Mouse (Mus musculus): ENCODE measurements around the gene Tnfaip2.

Tnfaip2 gene

DNA sequence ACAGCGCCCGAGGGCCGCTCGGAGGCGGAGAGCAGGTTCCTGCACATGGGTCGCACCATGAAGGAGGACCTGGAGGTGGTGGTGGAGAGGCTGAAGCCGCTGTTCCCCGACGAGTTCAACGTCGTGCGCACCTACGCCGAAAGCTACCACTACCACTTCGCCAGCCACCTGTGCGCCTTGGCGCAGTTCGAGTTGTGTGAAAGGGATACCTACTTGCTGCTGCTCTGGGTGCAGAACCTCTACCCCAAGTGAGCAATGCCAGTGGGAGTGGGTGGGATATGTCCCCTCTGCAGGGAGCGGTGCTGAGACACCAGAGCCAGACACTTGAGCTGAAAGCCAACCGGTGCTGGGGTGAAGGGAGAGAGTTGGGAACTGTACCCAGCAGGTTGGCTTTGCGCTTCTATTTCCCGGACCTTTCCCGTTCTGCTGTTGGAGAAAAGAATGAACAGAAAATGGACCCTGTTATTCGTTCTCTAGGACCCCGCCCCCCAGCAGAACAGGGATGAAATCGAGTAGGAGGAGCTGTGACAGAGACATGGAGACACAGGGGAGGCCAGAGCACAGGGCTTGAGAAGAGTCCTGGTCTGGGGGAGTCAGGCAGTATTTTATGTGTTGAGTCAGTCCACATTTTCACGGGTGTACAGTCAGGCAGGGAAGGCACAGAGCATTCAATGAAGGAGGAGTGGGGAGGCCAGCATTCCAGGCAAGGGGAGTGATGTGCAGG is 3.8 kb downstream of the Tnfaip2 start:
- no peak for DNase-seq (ENCODE audit: low read depth, low spot score)

- DNase-seq (ENCODE audit: low read depth, low spot score) = no peak
Measured at GRCm38 (mm10) chr12:111446745-111447144, 4.5 kb downstream of the Tnfaip2 start.

- no peak for DNase-seq (ENCODE audit: low read depth, low spot score)
Measured at GRCm38 (mm10) chr12:111447350-111447749, 5.1 kb downstream of the Tnfaip2 start.

- DNase-seq (ENCODE audit: low read depth, low spot score) = no peak
Measured at GRCm38 (mm10) chr12:111447898-111448760, 5.9 kb downstream of the Tnfaip2 start.

DNA sequence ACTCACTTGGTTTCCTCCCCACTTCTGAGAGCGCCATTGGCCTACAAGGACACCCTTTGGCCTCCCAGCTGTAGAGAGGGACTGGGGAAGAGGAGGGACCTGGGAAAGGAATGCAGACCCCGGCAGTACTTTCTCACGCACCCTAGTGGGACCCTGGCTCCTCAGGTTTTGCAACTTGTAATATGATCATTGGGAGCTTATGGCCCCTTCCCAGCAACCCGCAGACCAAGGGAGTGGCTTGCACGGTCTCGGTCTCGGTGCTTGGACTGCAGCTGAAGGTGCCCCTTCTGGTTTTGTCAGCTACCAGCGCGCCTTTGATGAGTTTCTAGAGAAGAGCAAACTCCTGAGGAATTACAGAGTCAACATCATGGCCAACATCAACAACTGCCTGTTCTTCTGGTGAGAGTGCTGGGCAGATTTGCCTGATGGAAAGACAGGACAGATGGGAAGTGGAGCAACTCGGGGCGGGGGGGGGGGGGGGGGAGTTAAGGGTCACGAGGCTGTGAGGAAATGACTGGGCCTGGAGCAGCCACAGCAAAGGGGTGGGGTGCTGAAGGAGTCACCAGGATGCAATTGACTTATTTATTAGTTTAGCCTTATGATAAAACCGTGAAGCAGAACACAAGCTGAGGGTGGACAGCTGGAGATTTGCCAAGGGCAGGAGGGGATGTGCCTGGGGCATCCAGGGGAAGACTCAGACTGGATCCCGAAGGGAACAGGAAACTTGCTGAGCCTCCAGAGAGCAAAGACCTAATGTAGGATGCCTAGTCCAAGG is 6.8 kb downstream of the Tnfaip2 start:
- DNase-seq (ENCODE audit: low read depth, low spot score) = no peak

- DNase-seq (ENCODE audit: low read depth, low spot score) = no peak
Measured at GRCm38 (mm10) chr12:111450359-111450758, 8.1 kb downstream of the Tnfaip2 start.

- DNase-seq (ENCODE audit: low read depth, low spot score) = no peak
Measured at GRCm38 (mm10) chr12:111451561-111451960, 9.3 kb downstream of the Tnfaip2 start.

DNA sequence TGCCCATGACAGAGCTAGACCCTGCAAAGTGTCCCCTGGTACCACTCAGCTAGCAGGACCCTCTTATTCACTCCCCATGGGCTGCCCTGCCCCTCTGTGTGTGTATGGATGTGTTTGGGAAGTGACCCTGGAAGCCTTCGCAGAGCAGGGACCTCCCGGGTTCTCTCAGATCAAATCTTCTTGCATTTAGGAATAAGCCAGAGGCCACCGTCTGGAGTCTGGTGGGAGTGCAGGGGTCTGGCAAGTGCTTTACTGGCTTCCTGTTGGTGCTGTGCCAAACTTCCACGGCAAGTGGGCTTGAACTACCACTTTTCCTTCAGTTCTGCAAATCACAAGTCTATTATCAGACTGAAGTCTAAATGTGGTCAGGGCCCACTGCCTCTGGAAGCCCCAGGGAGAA is 11.8 kb downstream of the Tnfaip2 start:
- no peak for DNase-seq (ENCODE audit: low read depth, low spot score)

- no peak for DNase-seq (ENCODE audit: low read depth, low spot score)
Measured at GRCm38 (mm10) chr12:111454543-111455280, 12.4 kb downstream of the Tnfaip2 start.

GRCm38 (mm10) chr12:111455311-111455846 is 13.1 kb downstream of the Tnfaip2 start:
- no peak for DNase-seq (ENCODE audit: low read depth, low spot score)

GRCm38 (mm10) chr12:111455860-111456259 is 13.6 kb downstream of the Tnfaip2 start:
- no peak for DNase-seq (ENCODE audit: low read depth, low spot score)

DNA sequence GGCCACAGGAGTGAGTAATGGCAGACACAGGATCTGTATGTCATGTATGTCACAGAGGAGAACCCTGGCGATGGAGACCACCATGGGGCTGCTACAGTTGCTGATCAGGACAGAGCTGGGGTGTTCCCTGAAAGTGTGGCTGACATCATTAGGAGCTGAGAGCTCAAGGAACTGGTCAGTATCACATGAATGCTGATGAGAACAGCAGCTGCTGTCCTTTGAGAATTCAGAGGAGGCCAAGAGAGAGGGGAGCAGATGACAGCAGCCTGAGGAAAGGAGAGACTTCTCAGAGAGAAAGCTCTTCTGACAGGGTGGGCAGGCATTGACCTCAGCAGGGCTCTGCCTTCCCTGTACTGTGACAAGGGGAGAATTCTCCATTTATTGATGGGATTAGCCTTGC is 15.5 kb downstream of the Tnfaip2 start:
- DNase-seq (ENCODE audit: low read depth, low spot score) = no peak

DNA sequence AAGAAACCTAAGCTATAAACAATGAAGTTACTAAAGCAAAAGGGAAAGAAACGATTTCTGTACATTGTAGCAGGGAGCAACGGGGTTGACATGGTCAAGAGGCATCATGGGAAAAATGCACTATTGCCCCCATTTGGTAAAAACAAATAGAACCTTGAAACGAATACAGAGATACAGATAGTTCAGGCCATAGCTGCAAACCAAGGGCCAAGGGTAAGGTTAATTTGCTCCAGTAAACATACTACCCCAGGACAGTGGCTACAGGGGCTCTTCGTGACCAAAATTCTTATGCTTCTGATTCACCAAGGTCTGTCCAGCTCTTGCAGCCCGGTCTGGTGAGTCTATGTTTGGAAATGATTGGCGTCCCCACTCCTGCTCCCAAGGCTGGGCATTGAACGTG is 21.3 kb downstream of the Tnfaip2 start:
- no peak for DNase-seq (ENCODE audit: low read depth, low spot score)

DNA sequence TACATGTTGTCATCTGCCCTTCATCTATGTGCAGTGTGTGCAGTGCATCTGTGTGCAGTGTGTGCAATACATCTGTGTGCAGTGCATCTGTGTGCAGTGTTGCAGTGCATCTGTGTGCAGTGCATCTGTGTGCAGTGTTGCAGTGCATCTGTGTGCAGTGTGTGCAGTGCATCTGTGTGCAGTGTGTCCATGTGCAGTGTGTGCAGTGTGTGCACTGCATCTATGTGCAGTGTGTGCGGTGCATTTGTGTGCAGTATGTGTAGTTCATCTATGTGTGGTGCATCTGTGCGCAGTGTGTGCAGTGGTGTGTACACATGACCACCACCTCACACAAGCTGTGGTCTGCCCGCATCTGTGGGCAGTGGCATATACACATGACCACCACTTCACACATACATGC is 24.1 kb downstream of the Tnfaip2 start:
- DNase-seq (ENCODE audit: low read depth, low spot score) = no peak

DNA sequence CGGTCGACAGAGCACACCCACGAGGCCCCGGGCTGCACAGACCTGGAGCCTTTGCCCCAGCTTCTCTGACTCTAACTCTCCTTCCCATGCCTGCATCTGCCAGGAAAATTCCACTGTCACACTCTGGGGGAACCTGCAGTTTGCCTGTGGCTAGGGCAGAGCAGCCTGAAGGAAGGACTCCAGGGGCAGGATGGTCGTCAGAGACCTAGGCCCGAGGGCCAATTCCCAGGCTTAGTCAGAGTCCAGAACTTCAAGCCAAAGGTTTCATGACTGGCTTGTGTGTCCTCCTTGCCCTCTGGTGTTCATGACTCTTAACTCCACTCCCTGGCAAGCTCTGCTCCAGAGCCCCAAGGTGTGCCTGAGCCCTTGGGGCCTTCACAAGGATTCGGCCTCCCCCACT is 25.9 kb downstream of the Tnfaip2 start:
- no peak for DNase-seq (ENCODE audit: low read depth, low spot score)

GRCm38 (mm10) chr12:111469507-111469906 is 27.2 kb downstream of the Tnfaip2 start:
- DNase-seq (ENCODE audit: low read depth, low spot score) = peak; percentile 85

DNA sequence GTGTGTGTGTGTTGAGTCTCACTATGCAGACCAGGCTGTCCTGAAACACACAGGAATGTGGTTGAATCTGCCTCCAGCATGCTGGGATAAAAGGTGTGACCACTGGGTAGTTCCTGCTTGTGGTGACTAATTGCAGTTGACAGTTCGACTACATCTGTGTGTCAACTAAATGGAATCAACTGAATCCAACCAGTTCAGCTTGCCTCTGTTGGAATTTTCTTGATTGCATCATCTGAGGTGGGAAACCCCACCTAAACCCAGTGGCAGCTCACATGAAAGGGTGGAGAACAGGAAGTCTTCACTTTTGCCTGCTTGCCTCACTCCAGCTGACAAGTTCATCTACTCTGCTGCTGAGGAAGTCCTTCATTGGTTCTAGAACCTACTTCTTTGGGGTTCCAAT is 28.9 kb downstream of the Tnfaip2 start:
- no peak for DNase-seq (ENCODE audit: low read depth, low spot score)

GRCm38 (mm10) chr12:111471721-111472120 is 29.5 kb downstream of the Tnfaip2 start:
- DNase-seq (ENCODE audit: low read depth, low spot score) = no peak

DNA sequence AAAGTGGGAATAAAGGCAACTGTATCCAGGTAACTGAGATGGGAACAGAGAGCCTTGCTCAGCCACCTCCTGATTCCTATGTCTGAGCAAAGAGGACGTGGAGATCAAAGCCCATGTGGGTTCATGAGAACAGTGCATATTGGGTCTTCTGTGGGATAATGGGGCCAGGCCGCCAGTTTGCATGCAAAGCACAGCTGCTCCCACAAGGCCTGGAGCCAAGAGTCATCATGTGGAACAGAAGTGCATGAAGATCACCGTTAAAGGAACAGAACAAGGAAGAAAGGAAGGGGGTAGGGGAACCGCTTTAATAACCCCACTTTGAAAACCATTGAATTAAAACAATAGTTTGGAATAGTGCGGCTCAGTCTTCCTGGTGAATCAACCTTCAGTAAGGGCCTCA is 30.6 kb downstream of the Tnfaip2 start:
- DNase-seq (ENCODE audit: low read depth, low spot score) = no peak

- DNase-seq (ENCODE audit: low read depth, low spot score) = no peak
Measured at GRCm38 (mm10) chr12:111474384-111474783, 32.1 kb downstream of the Tnfaip2 start.

Measured in mesoderm, embryonic 11.5 days (tissue).